Mouse (Mus musculus) liver, adult 2 months (tissue): ENCODE results near the gene Tmeff2. TPM values are rescaled to one million over a fixed set of nuclear protein-coding genes. Genes with fewer than 3 reads are reported as not detected.

Experiments used
- DNase-seq: peaks from one replicate; pipeline ENCODE4 v3.0.0-alpha.2; 2011; ENCODE audit warnings: low read depth, low spot score; ENCODE audit errors: extremely low read depth
- H3K27ac ChIP-seq: fragments of 200-500 bp; replicated peaks from 2 replicates; pipeline ENCODE4 v1.5.1; 2012; ENCODE audit warnings: low read depth, mild to moderate bottlenecking, control low read depth, inconsistent platforms, low read length; ENCODE audit not compliant: insufficient read depth
- H3K27me3 ChIP-seq: fragments of 200-500 bp; 2 replicates; pipeline ENCODE4 v1.6.1; 2012; ENCODE audit warnings: mild to moderate bottlenecking, moderate library complexity, low read length, inconsistent platforms; ENCODE audit not compliant: control insufficient read depth, insufficient read depth
- H3K36me3 ChIP-seq: fragments of 200-500 bp; 2 replicates; pipeline ENCODE4 v1.6.1; 2012; ENCODE audit warnings: low read length, inconsistent platforms; ENCODE audit not compliant: control insufficient read depth, insufficient read depth
- H3K4me1 ChIP-seq: fragments of 200-500 bp; 2 replicates; pipeline ENCODE4 v1.6.1; 2011; ENCODE audit warnings: low read length; ENCODE audit not compliant: control insufficient read depth, insufficient read depth
- H3K4me3 ChIP-seq: fragments of 200-500 bp; 2 replicates; pipeline ENCODE4 v1.5.1; 2011; ENCODE audit warnings: low read depth, mild to moderate bottlenecking, control low read depth, low read length, moderate library complexity; ENCODE audit not compliant: insufficient read depth
- H3K79me2 ChIP-seq: fragments of 200-500 bp; 2 replicates; pipeline ENCODE4 v1.6.1; 2012; ENCODE audit warnings: inconsistent platforms, mild to moderate bottlenecking, low read length, moderate library complexity; ENCODE audit not compliant: control insufficient read depth, insufficient read depth
- H3K9ac ChIP-seq: fragments of 200-500 bp; 2 replicates; pipeline ENCODE4 v1.6.1; 2012; ENCODE audit warnings: low read depth, mild to moderate bottlenecking, control low read depth, inconsistent platforms, low read length
- CTCF ChIP-seq: fragments of 200-500 bp; IDR thresholded peaks from 2 replicates; pipeline ENCODE4 v1.5.1; 2011; ENCODE audit warnings: low read depth, low read length, control low read depth
- POLR2A ChIP-seq: fragments of 200-500 bp; IDR thresholded peaks from 2 replicates; pipeline ENCODE4 v1.6.1; 2011; ENCODE audit warnings: low read length, control low read depth; ENCODE audit not compliant: insufficient read depth; ENCODE audit errors: extremely low read depth
- WGBS: fragments of 180-500 bp; shearing (Covaris S2); methylation state at CpG from one replicate; pipeline ENCODE4 v1.1.7; 2018; 5-methylcytosine and 5-hydroxymethylcytosine counted together
- polyA plus RNA-seq: library from polyadenylated mRNA; depleted of rRNA; stranded (reverse); fragments of >200 nt; gene quantifications from 2 replicates; pipeline ENCODE4 v1.2.3, GENCODE M21; 2012
- total RNA-seq: library from RNA; depleted of rRNA; stranded (reverse); fragments of >200 nt; gene quantifications from 2 replicates; pipeline ENCODE4 v1.2.3, GENCODE M21; 2014

The Tmeff2 gene
- total and polyA plus RNA-seq, 2 experiments, result 0.09 TPM; not detected in 1

DNA sequence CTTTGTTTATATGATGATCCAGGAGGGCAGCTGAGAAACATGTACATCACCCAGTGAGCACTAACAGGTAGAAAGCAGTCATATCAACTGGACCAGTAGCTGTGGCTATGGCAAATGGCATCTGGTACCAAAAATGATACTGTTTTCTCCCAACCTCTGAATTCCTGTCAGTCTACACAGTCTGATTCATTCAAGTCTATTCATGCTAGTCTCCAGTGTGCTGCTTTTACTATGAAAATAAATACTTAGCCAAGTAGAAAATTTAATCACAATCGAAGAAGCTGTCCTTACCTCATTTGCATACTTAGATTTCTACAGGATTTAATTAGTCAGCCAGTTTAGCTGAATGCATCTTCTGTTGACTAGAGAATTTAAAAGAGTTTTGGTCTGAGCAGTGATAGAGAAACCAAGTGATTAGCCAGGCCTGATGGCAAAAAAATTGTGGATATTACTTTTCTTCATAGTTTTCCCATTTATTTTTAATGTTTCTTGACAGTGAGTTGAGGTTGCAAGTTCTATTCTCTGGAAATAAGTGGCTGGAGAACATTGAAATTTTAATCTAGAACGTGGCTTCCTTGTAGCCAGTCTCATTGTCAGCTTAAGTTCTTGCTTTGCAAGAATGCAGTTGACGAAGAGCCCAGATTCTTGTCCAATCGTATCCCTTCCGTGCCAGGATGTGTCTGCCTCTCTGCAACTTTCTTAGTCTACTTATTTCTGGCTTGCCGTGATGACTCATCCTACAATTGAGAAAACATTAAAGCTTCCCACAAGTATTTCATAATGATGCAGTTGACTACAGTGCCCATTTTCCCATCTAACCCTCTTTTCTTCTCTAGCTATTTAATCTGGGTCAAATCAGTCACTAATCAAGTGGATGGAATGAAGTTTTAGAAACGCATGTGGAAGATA lies 39.9 kb downstream of the Tmeff2 start:
- TF ChIP-seq POLR2A (no peak), CTCF (no peak)
- H3K4me3 ChIP-seq, result no peak overlapping the region
- no peak overlapping the region for H3K27ac ChIP-seq
- no peaks in the 10 kb centered on the region for H3K36me3 ChIP-seq
- 80% methylated on average over 7 of the region's 7 CpGs for WGBS
- H3K79me2 ChIP-seq, result no peaks in the 10 kb centered on the region
- no peak overlapping the region for H3K9ac ChIP-seq
- H3K27me3 ChIP-seq, result no peaks in the 10 kb centered on the region
- H3K4me1 ChIP-seq, result no peaks in the 10 kb centered on the region
- no peak for DNase-seq

DNA sequence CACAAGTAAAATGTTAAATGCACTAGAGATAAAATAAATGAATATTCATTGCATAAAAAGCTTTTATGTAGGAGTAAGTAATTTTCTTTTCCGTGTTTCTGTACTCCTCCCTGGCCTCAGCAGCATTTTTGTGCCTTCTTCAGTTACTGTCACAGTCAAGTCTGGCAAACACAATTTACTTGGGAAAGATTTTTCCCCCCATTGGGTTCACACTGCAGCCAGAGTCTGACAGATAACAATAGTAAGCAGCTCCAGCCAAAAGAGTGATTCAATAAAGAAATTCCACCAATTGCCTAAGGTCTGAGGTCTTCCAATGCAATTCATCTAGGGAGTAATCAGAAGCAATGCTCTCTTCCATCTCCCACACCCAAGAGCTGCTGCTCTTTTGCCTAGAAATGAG lies 48.1 kb downstream of the Tmeff2 start:
- Histone ChIP-seq H3K79me2 (no peaks in the 10 kb centered on the region), H3K27me3 (no peaks in the 10 kb centered on the region), H3K36me3 (no peaks in the 10 kb centered on the region), H3K4me3 (no peak overlapping the region), H3K27ac (no peak overlapping the region), H3K9ac (no peak overlapping the region), H3K4me1 (no peaks in the 10 kb centered on the region)
- 78% methylated on average over 1 of the region's 1 CpGs for WGBS
- DNase-seq, result no peak
- TF ChIP-seq CTCF, result no peak
- TF ChIP-seq POLR2A, result no peak

DNA sequence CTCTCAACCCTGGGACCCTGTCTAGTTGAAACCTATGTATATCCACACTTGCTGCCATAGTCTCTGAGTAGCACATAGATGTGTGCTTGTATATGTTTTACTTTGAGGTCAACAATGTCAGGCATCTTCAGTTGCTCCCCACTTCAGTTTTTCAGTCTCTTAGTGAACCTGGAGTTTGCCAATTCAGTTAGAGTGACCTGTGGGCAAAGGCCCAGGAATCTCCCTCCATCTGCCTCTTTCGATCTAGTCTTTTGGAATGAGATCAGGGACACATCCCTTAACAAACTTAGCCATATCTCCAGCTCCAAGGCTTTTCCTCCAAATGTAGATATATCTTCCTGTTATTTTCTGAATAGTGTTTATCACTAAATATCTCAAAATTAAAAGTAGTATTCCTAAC lies 58.4 kb downstream of the Tmeff2 start:
- no peak for DNase-seq
- Histone ChIP-seq H3K36me3 (no peaks in the 10 kb centered on the region), H3K27ac (no peak overlapping the region), H3K4me3 (no peak overlapping the region), H3K9ac (no peak overlapping the region), H3K79me2 (no peaks in the 10 kb centered on the region), H3K4me1 (peaks cover 4% of the 10 kb centered on the region; the same call in 1 of the 2 replicates), H3K27me3 (no peaks in the 10 kb centered on the region)
- TF ChIP-seq POLR2A (no peak), CTCF (no peak)
- 33% methylated on average over 1 of the region's 1 CpGs for WGBS

DNA sequence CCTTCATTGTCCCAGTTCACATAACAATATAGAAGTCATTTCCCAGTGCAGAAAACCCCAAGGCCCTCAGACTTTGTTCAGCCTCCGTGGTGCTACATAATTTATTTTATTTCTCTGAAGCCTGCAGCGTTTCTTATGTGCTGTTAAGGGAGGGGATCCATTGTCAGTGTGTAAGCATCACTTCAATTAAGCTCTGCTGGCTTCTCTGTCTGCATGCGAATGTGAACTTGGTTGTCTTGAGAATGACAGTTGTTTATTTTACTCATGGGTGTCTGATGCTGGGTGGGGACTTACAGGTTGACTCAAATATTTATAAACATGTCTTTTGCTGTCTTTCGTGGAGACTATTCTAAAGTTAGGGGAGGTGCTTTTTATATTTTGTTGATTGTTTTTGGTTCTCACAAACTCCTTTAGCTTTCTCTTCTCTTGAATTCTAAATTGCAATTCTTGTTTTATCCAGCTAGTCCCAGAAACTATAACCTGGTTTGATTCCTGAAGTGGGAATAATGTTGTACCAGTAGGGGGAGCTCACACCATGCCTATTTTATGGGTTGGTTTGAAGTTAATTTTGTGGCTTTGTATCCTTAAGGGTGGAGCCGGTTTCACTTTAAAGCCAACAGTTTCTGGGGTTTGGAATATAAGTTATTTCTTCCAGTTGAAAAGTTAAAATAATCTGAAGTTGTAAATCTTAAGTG lies 61.7 kb downstream of the Tmeff2 start:
- Histone ChIP-seq H3K79me2 (no peaks in the 10 kb centered on the region), H3K9ac (no peak overlapping the region), H3K27me3 (no peaks in the 10 kb centered on the region), H3K36me3 (no peaks in the 10 kb centered on the region), H3K27ac (no peak overlapping the region), H3K4me3 (no peak overlapping the region), H3K4me1 (peaks cover 2% of the 10 kb centered on the region; the same call in 1 of the 2 replicates)
- DNase-seq, result peak; percentile 43
- WGBS, result 46% methylated on average over 5 of the region's 5 CpGs
- peak; percentile 38; the same call in 1 of the 2 replicates for TF ChIP-seq CTCF
- TF ChIP-seq POLR2A, result no peak

DNA sequence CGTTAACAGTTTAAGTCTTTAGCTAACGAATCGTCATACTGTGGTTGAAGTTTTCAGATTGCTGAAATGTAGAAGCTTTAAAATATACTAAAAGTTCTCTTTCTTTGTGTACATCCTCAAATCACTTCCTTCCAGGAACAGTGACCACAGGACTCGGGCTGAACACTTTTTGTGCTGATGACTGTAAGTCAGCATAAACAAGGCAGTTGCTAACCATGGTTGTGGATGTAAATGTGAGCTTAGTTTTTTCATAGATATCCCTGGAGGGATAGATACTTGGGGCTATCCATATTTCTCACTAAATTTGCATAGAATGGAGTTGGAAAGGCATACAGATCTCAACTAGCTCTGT lies 62.2 kb downstream of the Tmeff2 start:
- Histone ChIP-seq H3K4me1 (peaks cover 2% of the 10 kb centered on the region; the same call in 1 of the 2 replicates), H3K27me3 (no peaks in the 10 kb centered on the region), H3K36me3 (no peaks in the 10 kb centered on the region), H3K9ac (no peak overlapping the region), H3K79me2 (no peaks in the 10 kb centered on the region), H3K27ac (no peak overlapping the region), H3K4me3 (no peak overlapping the region)
- TF ChIP-seq POLR2A, result no peak
- no peak for TF ChIP-seq CTCF
- no peak for DNase-seq
- WGBS, result 46% methylated on average over 4 of the region's 4 CpGs

DNA sequence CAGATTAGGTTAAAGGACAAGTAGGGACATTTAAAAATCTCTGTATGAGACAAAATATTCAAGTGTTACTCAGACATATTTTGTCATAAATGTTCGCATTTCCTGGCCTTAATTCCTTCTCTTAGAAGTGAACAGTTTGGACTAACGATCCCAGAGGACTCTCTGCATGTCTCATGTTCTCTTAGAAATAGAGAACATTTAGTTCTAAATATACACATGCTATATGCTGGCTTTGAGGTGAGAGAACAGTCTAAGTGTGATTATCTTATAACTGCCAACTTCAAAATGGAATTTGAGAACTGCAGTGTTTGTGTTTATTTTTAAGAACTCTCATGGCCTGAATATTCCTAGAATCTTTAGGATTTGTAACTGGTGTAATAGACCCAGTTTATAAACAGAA lies 69.2 kb downstream of the Tmeff2 start:
- Histone ChIP-seq H3K27ac (no peak overlapping the region), H3K4me1 (no peaks in the 10 kb centered on the region), H3K4me3 (no peak overlapping the region), H3K79me2 (no peaks in the 10 kb centered on the region), H3K27me3 (no peaks in the 10 kb centered on the region), H3K36me3 (no peaks in the 10 kb centered on the region), H3K9ac (no peak overlapping the region)
- no peak for DNase-seq
- WGBS, result 82% methylated on average over 2 of the region's 2 CpGs
- TF ChIP-seq CTCF, result no peak
- TF ChIP-seq POLR2A, result no peak
